Mouse (Mus musculus) embryonic facial prominence, embryonic 15.5 days (tissue): ENCODE measurements around the gene Dxo. TPM values are rescaled to one million over a fixed set of nuclear protein-coding genes. Genes with fewer than 3 reads are reported as not detected.

Experiments
- ATAC-seq: fragments of 200-750 bp; cut with Nextera tagmentation; 2 replicates; pipeline ENCODE4 v1.8.0; 2017; ENCODE audit warnings: low read depth, moderate TSS enrichment; ENCODE audit not compliant: insufficient number of reproducible peaks, low FRiP score, low TSS enrichment
- H3K27ac ChIP-seq: fragments of 300-500 bp; sonication (generic); replicated peaks from 2 replicates; pipeline ENCODE4 v1.5.1; 2015; ENCODE audit warnings: mild to moderate bottlenecking, inconsistent platforms
- H3K27me3 ChIP-seq: fragments of 300-500 bp; sonication (generic); 2 replicates; pipeline ENCODE4 v1.6.1; 2015; ENCODE audit warnings: inconsistent platforms
- H3K36me3 ChIP-seq: fragments of 300-500 bp; sonication (generic); 2 replicates; pipeline ENCODE4 v1.6.1; 2015; ENCODE audit warnings: mild to moderate bottlenecking, inconsistent platforms
- H3K4me1 ChIP-seq: fragments of 300-500 bp; sonication (generic); 2 replicates; pipeline ENCODE4 v1.6.1; 2015; ENCODE audit warnings: inconsistent platforms
- H3K4me2 ChIP-seq: fragments of 300-500 bp; sonication (generic); replicated peaks from 2 replicates; pipeline ENCODE4 v1.6.1; 2015; ENCODE audit warnings: mild to moderate bottlenecking, inconsistent platforms
- H3K4me3 ChIP-seq: fragments of 300-500 bp; sonication (generic); replicated peaks from 2 replicates; pipeline ENCODE4 v1.5.1; 2015; ENCODE audit warnings: mild to moderate bottlenecking, inconsistent platforms
- H3K9ac ChIP-seq: fragments of 300-500 bp; sonication (generic); 2 replicates; pipeline ENCODE4 v1.6.1; 2015; ENCODE audit warnings: inconsistent platforms
- H3K9me3 ChIP-seq: fragments of 300-500 bp; sonication (generic); replicated peaks from 2 replicates; pipeline ENCODE4 v1.6.1; 2016; ENCODE audit warnings: inconsistent platforms
- WGBS: fragments of 180-500 bp; shearing (Covaris S2); methylation state at CpG from one replicate; pipeline ENCODE4 v1.1.7; 2015; 5-methylcytosine and 5-hydroxymethylcytosine counted together
- microRNA-seq: library from miRNA; unstranded; fragments of <30 nt; microRNA quantifications from one replicate; pipeline ENCODE4, GENCODE M21; 2016; ENCODE audit warnings: borderline number of aligned reads
- polyA plus RNA-seq: library from polyadenylated mRNA; unstranded; fragments of >200 nt; fragmentation: Nextera tagmentation; extraction: Ambion mirVana; gene quantifications from 2 replicates; pipeline ENCODE4 v1.2.1, GENCODE M21; 2015

Gene Dxo
- polyA plus RNA-seq, 1 experiment from 2014 or later: 70.7 TPM

DNA sequence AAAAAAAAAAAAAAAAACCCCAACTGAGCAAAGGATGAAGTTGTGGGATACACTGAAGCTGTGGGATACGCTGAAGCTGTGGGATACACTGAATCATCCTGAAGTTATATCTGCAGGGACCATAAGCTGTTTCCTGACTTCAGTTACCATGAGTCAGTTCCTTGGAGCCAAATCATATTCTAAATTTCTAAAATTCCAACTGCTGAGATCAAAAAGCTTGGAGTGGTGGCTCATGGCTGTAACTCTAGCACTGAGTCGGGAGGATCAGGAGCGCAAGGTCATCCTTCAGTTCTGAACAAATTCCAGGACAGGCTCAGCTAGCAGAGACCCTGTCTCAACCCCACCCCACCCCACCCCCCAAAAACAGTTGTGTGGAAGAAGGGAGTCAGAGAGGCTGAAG is 48.8 kb downstream of the Dxo start:
- H3K4me2 ChIP-seq: no peak overlapping the region
- H3K27ac ChIP-seq: no peak overlapping the region
- no peaks in the 10 kb centered on the region for H3K9me3 ChIP-seq
- WGBS: 49% methylated on average over 3 of the region's 3 CpGs
- no peak overlapping the region for H3K9ac ChIP-seq
- H3K4me3 ChIP-seq: no peak overlapping the region
- H3K4me1 ChIP-seq: peaks cover 24% of the 10 kb centered on the region
- ATAC-seq: no peak
- H3K27me3 ChIP-seq: no peaks in the 10 kb centered on the region
- no peaks in the 10 kb centered on the region for H3K36me3 ChIP-seq

DNA sequence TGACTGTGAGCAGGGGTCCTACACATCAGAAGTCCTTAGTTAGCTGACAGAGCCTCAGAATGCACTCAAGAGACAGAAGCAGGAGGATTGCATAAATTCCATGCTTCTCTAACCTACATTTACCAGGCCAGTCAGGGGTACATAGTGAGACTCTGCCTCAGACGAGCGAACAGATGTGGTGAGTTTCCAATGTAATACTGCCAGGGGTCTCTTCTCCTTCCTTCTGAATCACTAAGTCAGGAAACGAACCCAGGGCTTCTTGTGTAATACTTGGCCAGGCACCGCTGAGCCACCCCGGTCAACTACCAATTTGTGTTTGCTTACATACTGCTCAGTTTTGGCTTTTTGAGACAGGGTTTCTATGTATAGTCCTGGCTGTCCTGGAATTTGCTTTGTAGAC is 51.1 kb downstream of the Dxo start:
- WGBS: 83% methylated on average over 5 of the region's 5 CpGs
- H3K9me3 ChIP-seq: no peaks in the 10 kb centered on the region
- ATAC-seq: no peak

More for the DNA sequence above, 51.1 kb downstream of the Dxo start:
- H3K36me3 ChIP-seq: no peaks in the 10 kb centered on the region
- H3K4me1 ChIP-seq: 0 out of 2 replicates have a peak, but pooled peaks cover 15% of the 10 kb centered on the region
- no peaks in the 10 kb centered on the region for H3K27me3 ChIP-seq
- no peak overlapping the region for H3K4me3 ChIP-seq
- no peak overlapping the region for H3K4me2 ChIP-seq
- H3K27ac ChIP-seq: no peak overlapping the region
- no peak overlapping the region for H3K9ac ChIP-seq

Small RNA genes lying within 50 kb of the gene (microRNA-seq; reads per million reads assigned to microRNA genes)
- 0.69 reads per million for gene Mir6970
- gene Mir6971: 1.9 reads per million, percentile 5 among the genes with 10 or more reads in this experiment
- gene Mir6972: not detected

Other genes with a start within 250 kb of the Dxo start
- gene Gpsm3, start 247.2 kb upstream of the Dxo start, polyA plus RNA-seq: 8.5 and 9.7 TPM in 2 replicates
- gene Pbx2, start 245.8 kb upstream of the Dxo start, polyA plus RNA-seq: 11.0 and 13.3 TPM in 2 replicates
- 3.3 and 3.7 TPM in 2 replicates for gene Ager, start 239.2 kb upstream of the Dxo start, polyA plus RNA-seq
- 117 and 119 TPM in 2 replicates for gene Rnf5, start 233.3 kb upstream of the Dxo start, polyA plus RNA-seq
- gene Agpat1, start 232.8 kb upstream of the Dxo start, polyA plus RNA-seq: 57.6 and 61.2 TPM in 2 replicates
- 11.2 and 13.2 TPM in 2 replicates for gene Egfl8, start 221.0 kb upstream of the Dxo start, polyA plus RNA-seq
- gene Ppt2, start 208.5 kb upstream of the Dxo start, polyA plus RNA-seq: 27.5 and 28.3 TPM in 2 replicates
- 1.3 and 1.5 TPM in 2 replicates for gene Prrt1, start 207.5 kb upstream of the Dxo start, polyA plus RNA-seq
- 16.2 and 16.8 TPM in 2 replicates for gene Fkbpl, start 192.3 kb upstream of the Dxo start, polyA plus RNA-seq
- gene Atf6b, start 189.9 kb upstream of the Dxo start, polyA plus RNA-seq: 88.8 and 94.7 TPM in 2 replicates
- gene Tnxb, start 166.5 kb upstream of the Dxo start, polyA plus RNA-seq: 0.48 and 0.87 TPM in 2 replicates
- gene C4b, start 93.1 kb upstream of the Dxo start, polyA plus RNA-seq: 1.4 and 2.1 TPM in 2 replicates
- 0.12 TPM in 1 of 2 replicates, not detected in the other for gene Cyp21a1, start 32.5 kb upstream of the Dxo start, polyA plus RNA-seq
- gene Stk19, start 74 bp upstream of the Dxo start, polyA plus RNA-seq: 30.4 and 33.8 TPM in 2 replicates
- gene Skiv2l, start 13.2 kb downstream of the Dxo start, polyA plus RNA-seq: 50.6 and 55.0 TPM in 2 replicates
- 97.7 and 114 TPM in 2 replicates for gene Nelfe, start 13.4 kb downstream of the Dxo start, polyA plus RNA-seq
- gene Cfb, start 25.5 kb downstream of the Dxo start, polyA plus RNA-seq: 2.9 and 3.2 TPM in 2 replicates
- 3.2 and 4.2 TPM in 2 replicates for gene Zbtb12, start 42.5 kb downstream of the Dxo start, polyA plus RNA-seq
- gene Gm20547, start 45.0 kb downstream of the Dxo start, polyA plus RNA-seq: not detected in 2 replicates
- 6.7 and 7.3 TPM in 2 replicates for gene C2, start 61.2 kb downstream of the Dxo start, polyA plus RNA-seq
- gene Ehmt2, start 61.5 kb downstream of the Dxo start, polyA plus RNA-seq: 86.8 and 92.7 TPM in 2 replicates
- gene Slc44a4, start 77.4 kb downstream of the Dxo start, polyA plus RNA-seq: 0.49 and 0.69 TPM in 2 replicates
- gene Neu1, start 94.2 kb downstream of the Dxo start, polyA plus RNA-seq: 20.8 and 22.7 TPM in 2 replicates
- gene Hspa1b, start 122.2 kb downstream of the Dxo start, polyA plus RNA-seq: 2.2 and 3.4 TPM in 2 replicates
- not detected in 2 replicates for gene Gm20481, start 132.9 kb downstream of the Dxo start, polyA plus RNA-seq
- 19.5 and 19.7 TPM in 2 replicates for gene Hspa1a, start 135.1 kb downstream of the Dxo start, polyA plus RNA-seq
- gene Hspa1l, start 135.7 kb downstream of the Dxo start, polyA plus RNA-seq: 0.71 and 0.77 TPM in 2 replicates
- gene Lsm2, start 144.8 kb downstream of the Dxo start, polyA plus RNA-seq: 163 and 173 TPM in 2 replicates
- 108 and 114 TPM in 2 replicates for gene Vars, start 164.0 kb downstream of the Dxo start, polyA plus RNA-seq
- 0.43 and 0.58 TPM in 2 replicates for gene Vwa7, start 179.6 kb downstream of the Dxo start, polyA plus RNA-seq
- 21.5 and 23.4 TPM in 2 replicates for gene Sapcd1, start 191.0 kb downstream of the Dxo start, polyA plus RNA-seq
- gene Msh5, start 209.7 kb downstream of the Dxo start, polyA plus RNA-seq: 3.6 and 5.4 TPM in 2 replicates
- 324 and 329 TPM in 2 replicates for gene Clic1, start 212.9 kb downstream of the Dxo start, polyA plus RNA-seq
- gene Ddah2, start 222.0 kb downstream of the Dxo start, polyA plus RNA-seq: 319 and 347 TPM in 2 replicates
- 98.5 and 131 TPM in 2 replicates for gene Ly6g6c, start 228.4 kb downstream of the Dxo start, polyA plus RNA-seq
- 1.1 and 1.4 TPM in 2 replicates for gene Mpig6b, start 229.2 kb downstream of the Dxo start, polyA plus RNA-seq
- gene Ly6g6e, start 239.9 kb downstream of the Dxo start, polyA plus RNA-seq: 31.4 and 33.0 TPM in 2 replicates
- gene Ly6g6d, start 241.0 kb downstream of the Dxo start, polyA plus RNA-seq: 1.5 and 2.3 TPM in 2 replicates
- gene Ly6g6f, start 248.6 kb downstream of the Dxo start, polyA plus RNA-seq: 0.20 and 0.28 TPM in 2 replicates